Mouse (Mus musculus) spleen, postnatal 4 days (tissue): ENCODE results near the gene Gm11549.

Source experiments
- DNase-seq, 2 experiments: peaks; one replicate each; pipeline ENCODE4 v3.0.0; 2022; ENCODE audit warnings: low spot score in 2 of 2

The Gm11549 gene

GRCm38 (mm10) chr3:36481776-36482193 lies 39.8 kb downstream of the Gm11549 start:
- no peak for DNase-seq

DNA sequence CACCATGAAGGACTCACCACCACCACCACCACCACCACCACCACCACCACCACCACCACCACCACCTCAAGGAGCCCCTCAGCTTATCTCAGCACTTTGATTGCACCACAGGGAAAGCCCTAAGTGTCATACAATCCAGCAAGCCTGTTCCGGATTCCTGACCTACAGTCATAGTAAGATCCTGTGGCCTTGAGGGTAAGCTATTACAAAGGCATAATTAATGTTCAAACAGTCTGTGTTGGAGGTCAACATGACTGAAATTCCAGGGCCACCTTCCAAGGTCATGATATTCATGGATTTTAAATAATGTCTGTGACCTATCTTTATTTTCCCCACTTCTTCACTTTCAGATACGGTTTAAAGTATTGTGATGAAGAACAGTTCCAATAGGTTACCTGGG lies 41.1 kb downstream of the Gm11549 start:
- DNase-seq = no peak

- no peak for DNase-seq
Measured at GRCm38 (mm10) chr3:36478776-36479175, 42.8 kb downstream of the Gm11549 start.

DNA sequence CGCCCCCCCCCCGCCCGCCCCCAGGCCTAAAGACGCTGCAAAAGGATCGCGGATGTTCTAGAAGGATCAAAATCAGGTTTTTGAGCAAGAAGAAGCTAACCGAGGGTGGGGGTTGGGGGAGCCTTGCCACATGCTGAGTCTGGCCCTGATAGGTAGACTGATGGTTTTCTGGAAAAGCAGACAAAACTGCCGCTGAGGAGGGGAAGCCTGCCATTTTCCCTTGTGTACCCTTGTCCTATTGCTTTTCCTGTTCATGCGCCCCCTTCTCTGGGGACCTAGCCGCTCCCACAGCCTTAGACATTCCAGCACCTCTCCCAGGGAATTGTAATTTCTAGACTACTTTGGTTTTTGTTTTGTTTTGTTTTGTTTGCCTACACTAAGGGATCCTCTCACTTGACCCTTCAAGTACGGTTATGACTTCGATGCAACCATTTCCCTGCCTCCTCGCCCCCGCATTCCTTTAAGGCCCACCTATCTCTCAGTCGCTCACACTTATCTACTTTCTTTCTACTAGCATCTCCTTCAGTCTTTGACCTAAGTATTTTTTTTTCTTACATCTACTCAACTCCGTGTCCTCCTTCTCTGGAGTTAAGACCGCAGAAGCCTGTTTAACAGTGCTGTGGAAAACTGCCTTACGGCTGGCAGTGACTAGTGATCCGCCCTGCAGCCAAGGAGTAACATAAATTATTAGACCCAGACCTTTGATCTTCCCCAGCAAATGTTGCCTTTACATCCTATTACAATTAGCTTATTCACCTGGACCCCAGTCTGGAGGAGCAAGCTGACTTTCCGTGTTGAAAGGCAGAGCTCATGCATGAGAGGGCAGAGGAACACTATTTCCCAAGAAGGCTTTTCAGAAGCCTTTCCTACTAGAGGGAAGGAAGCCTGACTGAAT lies 45.1 kb downstream of the Gm11549 start:
- DNase-seq = no peak

DNA sequence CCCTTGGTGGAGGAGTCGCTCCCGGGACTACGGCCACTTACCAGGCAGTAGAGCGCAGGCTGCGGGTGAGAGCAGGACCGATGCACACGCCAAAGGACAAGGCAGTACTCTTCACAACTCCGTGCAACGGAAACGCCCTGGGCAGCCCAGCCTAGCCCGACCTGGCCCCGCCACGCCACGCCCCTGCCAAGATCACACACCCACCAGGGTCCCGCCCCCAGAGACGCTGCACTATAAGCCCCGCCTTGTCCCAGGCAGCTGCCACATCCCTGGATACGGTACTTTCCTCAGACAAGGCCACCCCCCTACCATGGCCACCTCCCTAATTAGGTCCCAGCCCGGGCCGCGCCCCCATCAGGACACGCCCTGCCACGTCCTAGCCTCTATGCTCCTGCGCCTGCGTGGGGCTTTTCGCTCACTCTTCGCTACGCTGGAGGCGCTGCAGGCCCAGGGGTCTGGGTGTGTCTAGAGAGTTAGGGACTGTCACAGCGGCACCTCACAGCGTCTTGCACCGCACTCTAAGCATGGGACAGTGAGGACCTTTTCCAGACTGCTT lies 46.0 kb downstream of the Gm11549 start, which contains the start of the genes Anxa5 and 1810062G17Rik:
TSS of gene Anxa5 (minus strand) at position 363 of the 556 bp plus-strand sequence.
TSS of gene 1810062G17Rik (plus strand) at position 406 of the 556 bp plus-strand sequence.
- peak; percentile 90 to 93 for DNase-seq

GRCm38 (mm10) chr3:36474938-36475483 lies 46.6 kb downstream of the Gm11549 start:
- DNase-seq = no peak

DNA sequence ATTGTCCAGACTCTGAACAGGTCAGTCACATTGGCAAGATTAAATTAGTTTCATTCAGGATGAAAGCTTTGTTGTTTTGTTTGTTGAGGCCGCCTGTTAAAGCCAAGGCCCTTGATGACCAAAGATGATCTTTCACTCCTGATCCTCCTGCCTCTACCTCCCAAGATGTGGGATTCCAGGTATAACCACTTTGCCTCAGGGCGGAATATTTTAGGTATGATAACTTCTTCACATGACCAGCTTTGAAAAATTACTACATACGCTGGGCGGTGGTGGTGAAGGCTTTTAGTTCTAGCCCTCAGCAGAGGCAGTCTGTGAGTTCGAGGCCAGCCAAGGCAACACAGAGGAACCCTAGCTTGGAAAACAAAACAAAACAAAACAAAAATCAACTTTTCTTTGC lies 47.2 kb downstream of the Gm11549 start:
- DNase-seq = no peak

GRCm38 (mm10) chr3:36473222-36473621 lies 48.4 kb downstream of the Gm11549 start:
- no peak for DNase-seq

GRCm38 (mm10) chr3:36471856-36472255 lies 49.8 kb downstream of the Gm11549 start:
- no peak for DNase-seq

- DNase-seq = no peak
Measured at GRCm38 (mm10) chr3:36468871-36469270, 52.7 kb downstream of the Gm11549 start.

- no peak for DNase-seq
Measured at GRCm38 (mm10) chr3:36467632-36468031, 54.0 kb downstream of the Gm11549 start.

- no peak for DNase-seq
Measured at GRCm38 (mm10) chr3:36465538-36465937, 56.1 kb downstream of the Gm11549 start.
